Mouse (Mus musculus): ENCODE results near the gene Chd9.
"Not testable (repeated sequence)": the region's sequence is repeated elsewhere in the genome, so short reads cannot be mapped to it uniquely, and the experiment has no call there.

Chd9 gene

GRCm38 (mm10) chr8:90871375-90872080 is 43.4 kb downstream of the Chd9 start:
- DNase-seq (ENCODE audit: low spot score in 2 of 2) = no peak

GRCm38 (mm10) chr8:90873051-90873450 is 44.9 kb downstream of the Chd9 start:
- no peak for DNase-seq (ENCODE audit: low spot score in 2 of 2)

GRCm38 (mm10) chr8:90876213-90876721 is 48.1 kb downstream of the Chd9 start:
- DNase-seq (ENCODE audit: low spot score in 2 of 2) = peak; percentile 80 to 82

- DNase-seq (ENCODE audit: low spot score in 2 of 2) = peak; percentile 77 to 84
Measured at GRCm38 (mm10) chr8:90876722-90877429, 48.7 kb downstream of the Chd9 start.

GRCm38 (mm10) chr8:90877430-90877975 is 49.4 kb downstream of the Chd9 start:
- no peak for DNase-seq (ENCODE audit: low spot score in 2 of 2)

- no peak for DNase-seq (ENCODE audit: low spot score in 2 of 2)
Measured at GRCm38 (mm10) chr8:90878551-90878950, 50.4 kb downstream of the Chd9 start.

GRCm38 (mm10) chr8:90880041-90880440 is 51.9 kb downstream of the Chd9 start:
- DNase-seq (ENCODE audit: low spot score in 2 of 2) = no peak

GRCm38 (mm10) chr8:90881181-90881580 is 53.0 kb downstream of the Chd9 start:
- DNase-seq (ENCODE audit: low spot score in 2 of 2) = no peak

- no peak for DNase-seq (ENCODE audit: low spot score in 2 of 2)
Measured at GRCm38 (mm10) chr8:90882088-90882691, 54.0 kb downstream of the Chd9 start.

GRCm38 (mm10) chr8:90885671-90886368 is 57.7 kb downstream of the Chd9 start:
- DNase-seq (ENCODE audit: low spot score in 2 of 2) = no peak

GRCm38 (mm10) chr8:90886369-90886712 is 58.2 kb downstream of the Chd9 start:
- not testable (repeated sequence) for DNase-seq (ENCODE audit: low spot score in 2 of 2)

GRCm38 (mm10) chr8:90887328-90887727 is 59.2 kb downstream of the Chd9 start:
- not testable (repeated sequence) for DNase-seq (ENCODE audit: low spot score in 2 of 2)

GRCm38 (mm10) chr8:90891872-90892578 is 63.9 kb downstream of the Chd9 start:
- DNase-seq (ENCODE audit: low spot score in 2 of 2) = no peak

- no peak for DNase-seq (ENCODE audit: low spot score in 2 of 2)
Measured at GRCm38 (mm10) chr8:90892579-90892919, 64.4 kb downstream of the Chd9 start.

- DNase-seq (ENCODE audit: low spot score in 2 of 2) = peak; percentile 57 to 65
Measured at GRCm38 (mm10) chr8:90894231-90894914, 66.2 kb downstream of the Chd9 start.

GRCm38 (mm10) chr8:90897343-90897742 is 69.2 kb downstream of the Chd9 start:
- no peak for DNase-seq (ENCODE audit: low spot score in 2 of 2)

- DNase-seq (ENCODE audit: low spot score in 2 of 2) = no peak
Measured at GRCm38 (mm10) chr8:90898578-90898977, 70.4 kb downstream of the Chd9 start.

- DNase-seq (ENCODE audit: low spot score in 2 of 2) = no peak
Measured at GRCm38 (mm10) chr8:90902002-90902401, 73.8 kb downstream of the Chd9 start.

- DNase-seq (ENCODE audit: low spot score in 2 of 2) = no peak
Measured at GRCm38 (mm10) chr8:90904171-90904706, 76.1 kb downstream of the Chd9 start.

GRCm38 (mm10) chr8:90906922-90907321 is 78.8 kb downstream of the Chd9 start:
- DNase-seq (ENCODE audit: low spot score in 2 of 2) = no peak

- DNase-seq (ENCODE audit: low spot score in 2 of 2) = no peak
Measured at GRCm38 (mm10) chr8:90907516-90907847, 79.3 kb downstream of the Chd9 start.
